Mouse (Mus musculus) liver, embryonic 14.5 days (tissue): ENCODE results near the gene Tlr2.

ENCODE experiments used
- CTCF ChIP-seq: IDR thresholded peaks from 2 replicates; pipeline ENCODE4 v1.5.1; 2016; ENCODE audit warnings: antibody characterized with exemption, low read depth, control low read depth
- EP300 ChIP-seq: IDR thresholded peaks from 2 replicates; pipeline ENCODE4 v1.6.1; 2016; ENCODE audit warnings: antibody characterized with exemption, low read depth

- TF ChIP-seq CTCF (no peak), EP300 (no peak)
Observed at GRCm38 (mm10) chr3:83828145-83828611, 13.4 kb downstream of the Tlr2 start.
